Mouse (Mus musculus) cerebellum, adult 2 months (tissue): Measurements from ENCODE around the gene Slc27a3.

Source experiments
- CTCF ChIP-seq: fragments of 200-500 bp; IDR thresholded peaks from 2 replicates; pipeline ENCODE4 v1.5.1; 2011; ENCODE audit warnings: low read depth, mild to moderate bottlenecking, control low read depth, low read length, moderate library complexity, borderline replicate concordance; ENCODE audit not compliant: insufficient read depth
- POLR2A ChIP-seq: fragments of 200-500 bp; IDR thresholded peaks from 2 replicates; pipeline ENCODE4 v1.6.1; 2011; ENCODE audit warnings: low read length, control low read depth, borderline replicate concordance; ENCODE audit not compliant: insufficient read depth

DNA sequence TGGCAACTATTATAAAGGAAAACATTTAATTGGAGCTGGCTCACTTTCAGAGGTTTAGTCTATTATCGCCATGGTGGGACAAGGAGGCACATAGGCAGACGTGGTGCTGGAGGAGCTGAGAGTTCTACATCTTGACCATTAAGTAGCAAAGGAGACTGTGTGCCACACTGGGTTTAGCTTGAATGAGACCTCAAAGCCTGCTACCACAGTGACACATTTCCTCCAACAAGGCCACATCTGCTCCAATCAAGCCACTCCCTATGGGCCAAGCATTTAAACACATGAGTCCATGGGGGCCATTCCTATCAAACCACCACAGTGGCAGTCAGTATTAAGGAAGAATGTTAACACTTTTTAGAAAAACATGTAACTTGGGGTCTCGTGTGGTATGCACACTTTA lies 51.5 kb downstream of the Slc27a3 start:
- TF ChIP-seq CTCF (no peak), POLR2A (no peak)
